Mouse (Mus musculus): ENCODE data around the gene Pard3. TPM values are rescaled to one million over a fixed set of nuclear protein-coding genes. Genes with fewer than 3 reads are reported as not detected.

The Pard3 gene
- polyA plus RNA-seq, 2 experiments: 4.5 TPM

GRCm38 (mm10) chr8:127175160-127175836, 111.6 kb downstream of the Pard3 start:
- no peak overlapping the region for H3K4me3 ChIP-seq (ENCODE audit: insufficient read depth in 1 of 2, low read depth in 2 of 2, low read length in 2 of 2)
- ATAC-seq (ENCODE audit: insufficient read depth): no peak
- H3K27me3 ChIP-seq (ENCODE audit: control insufficient read depth, insufficient read depth, low read length): no peaks in the 10 kb centered on the region
- H3K36me3 ChIP-seq (replicated peaks; ENCODE audit: control insufficient read depth, insufficient read depth, low read depth): no peaks in the 10 kb centered on the region
- no peaks in the 10 kb centered on the region for H3K9me3 ChIP-seq (ENCODE audit: control insufficient read depth, low read length)
- WGBS (ENCODE audit: insufficient replicate concordance): 51% methylated on average over 6 of the region's 6 CpGs
- no peak overlapping the region for H3K4me2 ChIP-seq (ENCODE audit: low read depth)
- H3K9ac ChIP-seq (replicated peaks): no peak overlapping the region
- no peak overlapping the region for H3K27ac ChIP-seq
- DNase-seq (ENCODE audit: low read depth in 3 of 3, low spot score in 3 of 3): no peak
- H3K4me1 ChIP-seq (replicated peaks; ENCODE audit: control insufficient read depth in 2 of 2, insufficient read depth in 2 of 2, low read length in 1 of 2): no peaks in the 10 kb centered on the region
- no peak for TF ChIP-seq CTCF (IDR thresholded peaks at IDR 0.05; ENCODE audit: low read depth)
- no peak for TF ChIP-seq EP300 (IDR thresholded peaks at IDR 0.05; ENCODE audit: low read depth)

GRCm38 (mm10) chr8:127178634-127179033, 114.9 kb downstream of the Pard3 start:
- Histone ChIP-seq H3K27ac (no peak overlapping the region), H3K4me3 (ENCODE audit: insufficient read depth in 1 of 2, low read depth in 2 of 2, low read length in 2 of 2) (no peak overlapping the region), H3K9ac (replicated peaks) (no peak overlapping the region), H3K4me1 (replicated peaks; ENCODE audit: control insufficient read depth in 2 of 2, insufficient read depth in 2 of 2, low read length in 1 of 2) (peaks cover 3 to 10% of the 10 kb centered on the region in 2 experiments; a peak in 3 of 4 replicates), H3K36me3 (replicated peaks; ENCODE audit: control insufficient read depth, insufficient read depth, low read depth) (no peaks in the 10 kb centered on the region), H3K9me3 (ENCODE audit: control insufficient read depth, low read length) (no peaks in the 10 kb centered on the region), H3K4me2 (ENCODE audit: low read depth) (no peak overlapping the region), H3K27me3 (ENCODE audit: control insufficient read depth, insufficient read depth, low read length) (no peaks in the 10 kb centered on the region; the same call in 1 of the 2 replicates)
- ATAC-seq (ENCODE audit: insufficient read depth) (no peak), DNase-seq (ENCODE audit: low read depth in 3 of 3, low spot score in 3 of 3) (peak in 2 of 3 experiments; percentile 9 to 11)
- 41% methylated on average over 4 of the region's 4 CpGs for whole genome bisulfite sequencing (ENCODE audit: insufficient replicate concordance)
- TF ChIP-seq EP300 (IDR thresholded peaks at IDR 0.05; ENCODE audit: low read depth): no peak
- TF ChIP-seq CTCF (IDR thresholded peaks at IDR 0.05; ENCODE audit: low read depth): peak; percentile 49

GRCm38 (mm10) chr8:127181246-127181645, 117.6 kb downstream of the Pard3 start:
- H3K9ac ChIP-seq (replicated peaks): no peak overlapping the region
- TF ChIP-seq EP300 (IDR thresholded peaks at IDR 0.05; ENCODE audit: low read depth) (no peak), CTCF (IDR thresholded peaks at IDR 0.05; ENCODE audit: low read depth) (no peak)
- no peaks in the 10 kb centered on the region; the same call in 1 of the 2 replicates for H3K27me3 ChIP-seq (ENCODE audit: control insufficient read depth, insufficient read depth, low read length)
- ATAC-seq (ENCODE audit: insufficient read depth) (no peak), DNase-seq (ENCODE audit: low read depth in 3 of 3, low spot score in 3 of 3) (no peak)
- H3K9me3 ChIP-seq (ENCODE audit: control insufficient read depth, low read length): no peaks in the 10 kb centered on the region
- 31% methylated on average over 3 of the region's 3 CpGs for WGBS (ENCODE audit: insufficient replicate concordance)
- no peak overlapping the region for H3K4me2 ChIP-seq (ENCODE audit: low read depth)
- no peak overlapping the region for H3K4me3 ChIP-seq (ENCODE audit: insufficient read depth in 1 of 2, low read depth in 2 of 2, low read length in 2 of 2)
- H3K27ac ChIP-seq: no peak overlapping the region
- peaks cover 3 to 17% of the 10 kb centered on the region in 2 experiments; a peak in 3 of 4 replicates for H3K4me1 ChIP-seq (replicated peaks; ENCODE audit: control insufficient read depth in 2 of 2, insufficient read depth in 2 of 2, low read length in 1 of 2)
- H3K36me3 ChIP-seq (replicated peaks; ENCODE audit: control insufficient read depth, insufficient read depth, low read depth): no peaks in the 10 kb centered on the region

DNA sequence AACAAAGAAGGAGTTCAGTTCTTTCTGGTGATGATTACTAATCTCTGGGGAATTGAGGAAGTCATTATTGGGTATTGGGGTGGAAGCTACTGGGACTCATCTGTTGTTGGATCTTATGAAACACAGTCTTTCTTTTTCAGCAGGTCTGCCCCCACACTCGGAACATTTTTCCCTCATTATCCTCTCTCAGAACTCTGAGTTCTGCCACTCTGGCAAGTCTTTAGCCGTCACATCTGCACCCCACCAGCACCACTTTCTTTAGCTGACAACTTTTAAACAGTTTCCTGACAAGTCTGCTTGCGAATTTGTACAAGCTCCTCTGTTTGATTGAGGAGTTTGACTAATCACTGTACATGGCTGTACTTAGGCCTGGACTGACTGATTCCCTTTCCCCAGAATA, 118.4 kb downstream of the Pard3 start:
- ATAC-seq (ENCODE audit: insufficient read depth): no peak
- 50% methylated on average over 3 of the region's 3 CpGs for WGBS (ENCODE audit: insufficient replicate concordance)
- no peak for DNase-seq (ENCODE audit: low read depth in 3 of 3, low spot score in 3 of 3)
- Histone ChIP-seq H3K4me3 (ENCODE audit: insufficient read depth in 1 of 2, low read depth in 2 of 2, low read length in 2 of 2) (no peak overlapping the region), H3K9me3 (ENCODE audit: control insufficient read depth, low read length) (no peaks in the 10 kb centered on the region), H3K27me3 (ENCODE audit: control insufficient read depth, insufficient read depth, low read length) (no peaks in the 10 kb centered on the region; the same call in 1 of the 2 replicates), H3K4me2 (ENCODE audit: low read depth) (no peak overlapping the region), H3K4me1 (replicated peaks; ENCODE audit: control insufficient read depth in 2 of 2, insufficient read depth in 2 of 2, low read length in 1 of 2) (peaks cover 3 to 20% of the 10 kb centered on the region in 2 experiments; a peak in 3 of 4 replicates), H3K36me3 (replicated peaks; ENCODE audit: control insufficient read depth, insufficient read depth, low read depth) (no peaks in the 10 kb centered on the region), H3K27ac (no peak overlapping the region), H3K9ac (replicated peaks) (no peak overlapping the region)
- TF ChIP-seq CTCF (IDR thresholded peaks at IDR 0.05; ENCODE audit: low read depth) (no peak), EP300 (IDR thresholded peaks at IDR 0.05; ENCODE audit: low read depth) (no peak)

DNA sequence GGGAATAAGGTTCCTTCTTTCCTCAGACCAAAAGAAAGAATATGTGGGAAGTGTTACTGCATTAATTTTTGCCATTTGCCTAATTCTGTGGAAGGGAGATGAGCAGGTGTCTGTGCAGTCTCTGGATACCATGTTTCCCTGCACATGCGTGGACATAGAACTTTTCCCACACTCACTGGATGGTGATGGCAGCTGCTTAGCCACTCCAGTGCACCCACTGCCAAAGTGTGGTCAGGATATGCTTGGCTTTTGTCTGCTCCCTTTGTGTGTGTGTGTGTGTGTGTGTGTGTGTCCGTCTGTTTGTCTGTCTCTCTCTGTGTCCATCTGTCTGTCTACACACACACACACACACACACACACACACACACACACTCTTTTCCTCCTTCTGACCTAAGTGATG, 119.8 kb downstream of the Pard3 start:
- H3K4me3 ChIP-seq (ENCODE audit: insufficient read depth in 1 of 2, low read depth in 2 of 2, low read length in 2 of 2): no peak overlapping the region
- no peaks in the 10 kb centered on the region for H3K36me3 ChIP-seq (replicated peaks; ENCODE audit: control insufficient read depth, insufficient read depth, low read depth)
- no peak overlapping the region; the same call in 1 of the 2 replicates for H3K9ac ChIP-seq (replicated peaks)
- DNase-seq (ENCODE audit: low read depth in 3 of 3, low spot score in 3 of 3): no peak
- 38% methylated on average over 2 of the region's 2 CpGs for WGBS (ENCODE audit: insufficient replicate concordance)
- no peak overlapping the region for H3K27ac ChIP-seq
- ATAC-seq (ENCODE audit: insufficient read depth): 0 out of 2 replicates have a peak, but pooled peaks have one; percentile 2
- no peak for TF ChIP-seq EP300 (IDR thresholded peaks at IDR 0.05; ENCODE audit: low read depth)
- no peak for TF ChIP-seq CTCF (IDR thresholded peaks at IDR 0.05; ENCODE audit: low read depth)
- H3K4me2 ChIP-seq (ENCODE audit: low read depth): no peak overlapping the region; the same call in 1 of the 2 replicates
- no peaks in the 10 kb centered on the region for H3K9me3 ChIP-seq (ENCODE audit: control insufficient read depth, low read length)
- peaks cover 3 to 20% of the 10 kb centered on the region in 2 experiments; a peak in 3 of 4 replicates for H3K4me1 ChIP-seq (replicated peaks; ENCODE audit: control insufficient read depth in 2 of 2, insufficient read depth in 2 of 2, low read length in 1 of 2)
- H3K27me3 ChIP-seq (ENCODE audit: control insufficient read depth, insufficient read depth, low read length): no peaks in the 10 kb centered on the region; the same call in 1 of the 2 replicates
